Mouse (Mus musculus): ENCODE data around the gene Hmgb2. TPM values are rescaled to one million over a fixed set of nuclear protein-coding genes. Genes with fewer than 3 reads are reported as not detected.
A peak's percentile ranks its signal among the peaks of the same experiment; 100 is the strongest.

Hmgb2 gene
- total RNA-seq (2014; rRNA removed) (17.2 and 27.8 TPM in 2 replicates), polyA plus RNA-seq (2015; fragmentation: Nextera tagmentation; extraction: Ambion mirVana) (61.1 and 74.8 TPM in 2 replicates)

DNA sequence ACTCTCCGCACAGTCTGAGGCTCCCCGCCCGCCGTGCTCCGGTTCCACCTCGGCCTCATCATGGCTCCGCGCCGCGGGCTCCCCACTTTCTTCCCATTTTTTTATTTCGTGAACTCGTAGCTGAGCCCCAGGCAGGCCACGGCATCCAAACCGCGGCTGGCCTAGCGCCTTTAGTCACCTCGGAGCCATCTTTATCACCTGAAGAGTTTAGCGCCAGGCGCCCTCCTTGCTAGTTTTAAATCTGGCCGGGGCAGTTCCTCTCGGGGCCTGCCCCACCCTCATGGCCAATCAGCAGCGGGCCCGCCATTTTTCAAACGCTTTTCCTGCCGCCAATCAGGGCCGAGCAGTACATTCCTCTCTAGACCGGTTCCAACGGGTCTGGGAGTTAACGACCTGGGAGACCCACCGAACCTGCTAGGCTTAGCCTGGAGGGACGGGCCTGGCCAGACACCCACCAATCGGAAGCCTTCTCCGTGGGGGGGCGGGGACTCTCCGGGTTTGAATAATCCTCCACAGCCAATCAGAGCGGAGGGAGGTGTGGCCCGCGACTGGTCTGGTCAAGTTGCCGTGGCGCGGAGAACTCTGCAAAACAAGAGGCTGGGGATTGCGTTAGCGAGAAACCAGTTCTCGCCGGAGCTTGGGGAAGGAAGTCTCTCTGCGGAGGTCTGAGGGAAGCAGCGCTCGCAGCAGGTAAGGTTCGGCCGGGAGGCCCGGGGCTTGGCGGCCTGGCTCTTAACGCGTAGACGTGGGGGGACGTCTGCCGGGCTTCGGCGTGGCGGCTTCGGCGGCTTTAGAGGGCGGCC, at the start of gene Hmgb2:
Hmgb2 (plus strand) TSS at position 592 of the 803 bp plus-strand sequence.
- Histone ChIP-seq H3K4me2 (ENCODE audit: low read depth) (peak within 1 kb of the TSS; percentile 89), H3K9me3 (ENCODE audit: low read length) (no peaks in the 10 kb centered on the region), H3K9ac (peak within 1 kb of the TSS; percentile 100), H3K27ac (ENCODE audit: low read depth, low read length) (peak within 1 kb of the TSS; percentile 99), H3K36me3 (ENCODE audit: insufficient read depth) (no peaks in the 10 kb centered on the region), H3K4me1 (ENCODE audit: insufficient read depth) (no peaks in the 10 kb centered on the region), H3K27me3 (ENCODE audit: insufficient read depth, low read length) (no peaks in the 10 kb centered on the region), H3K4me3 (ENCODE audit: low read depth, low read length) (peak within 1 kb of the TSS; percentile 92)
- TF ChIP-seq CTCF (IDR thresholded peaks at IDR 0.05; ENCODE audit: low read depth), result no peak
- 3% methylated on average over 63 of the region's 63 CpGs for WGBS
- ATAC-seq, result peak; percentile 99
- peak; percentile 99 for DNase-seq

DNA sequence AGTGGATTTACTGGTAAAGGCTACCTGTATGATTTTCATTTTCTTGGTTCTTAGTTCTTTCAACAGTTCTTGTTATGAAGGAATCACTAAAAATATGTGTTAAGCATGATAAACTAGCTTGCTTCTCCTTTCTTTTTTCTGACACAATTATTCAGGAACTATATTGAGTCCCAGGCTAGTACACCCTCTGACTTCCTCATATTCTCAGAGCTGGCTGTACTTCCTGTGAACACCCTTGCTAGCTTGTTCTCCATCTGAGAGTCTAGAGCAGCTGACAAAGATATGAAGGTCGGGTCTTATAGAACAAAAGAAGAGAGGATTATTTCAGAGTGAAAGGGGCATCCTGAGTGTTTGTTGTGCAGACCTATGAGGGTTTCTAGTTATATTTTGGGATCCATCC, 48.9 kb upstream of the Hmgb2 start:
- TF ChIP-seq CTCF (IDR thresholded peaks at IDR 0.05; ENCODE audit: low read depth), result no peak
- DNase-seq, result no peak
- H3K27ac ChIP-seq (ENCODE audit: low read depth, low read length), result no peak overlapping the region
- no peaks in the 10 kb centered on the region for H3K4me1 ChIP-seq (ENCODE audit: insufficient read depth)
- no peaks in the 10 kb centered on the region for H3K27me3 ChIP-seq (ENCODE audit: insufficient read depth, low read length)
- H3K36me3 ChIP-seq (ENCODE audit: insufficient read depth), result no peaks in the 10 kb centered on the region
- H3K9me3 ChIP-seq (ENCODE audit: low read length), result no peaks in the 10 kb centered on the region
- H3K4me2 ChIP-seq (ENCODE audit: low read depth), result no peak overlapping the region
- no peak overlapping the region for H3K9ac ChIP-seq
- no peak overlapping the region for H3K4me3 ChIP-seq (ENCODE audit: low read depth, low read length)
- ATAC-seq, result no peak
- 53% methylated on average over 1 of the region's 1 CpGs for WGBS

DNA sequence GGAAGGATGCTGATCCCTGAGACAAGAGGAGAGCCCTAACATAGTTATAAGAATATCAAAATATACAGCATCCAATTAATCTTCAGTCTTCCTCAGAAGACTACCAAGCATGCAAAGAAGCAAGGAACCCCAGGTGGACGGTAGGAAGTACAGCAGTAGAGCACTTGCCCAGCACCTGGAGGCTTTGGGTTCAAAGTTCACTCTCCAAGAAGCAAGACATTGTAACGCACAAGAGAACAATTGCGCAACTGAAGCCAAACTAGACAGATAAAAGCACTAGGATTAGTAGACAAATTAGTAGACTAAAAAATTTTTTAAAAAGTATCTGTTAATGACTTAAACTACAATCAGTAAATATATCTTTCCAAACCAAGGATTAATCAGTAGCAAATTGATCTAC, 48.0 kb upstream of the Hmgb2 start:
- no peak overlapping the region for H3K4me3 ChIP-seq (ENCODE audit: low read depth, low read length)
- no peaks in the 10 kb centered on the region for H3K36me3 ChIP-seq (ENCODE audit: insufficient read depth)
- no peaks in the 10 kb centered on the region for H3K27me3 ChIP-seq (ENCODE audit: insufficient read depth, low read length)
- DNase-seq (no peak), ATAC-seq (no peak)
- no peaks in the 10 kb centered on the region for H3K9me3 ChIP-seq (ENCODE audit: low read length)
- no peak overlapping the region for H3K4me2 ChIP-seq (ENCODE audit: low read depth)
- WGBS, result 91% methylated on average over 3 of the region's 3 CpGs
- H3K27ac ChIP-seq (ENCODE audit: low read depth, low read length), result no peak overlapping the region
- H3K4me1 ChIP-seq (ENCODE audit: insufficient read depth), result no peaks in the 10 kb centered on the region
- no peak for TF ChIP-seq CTCF (IDR thresholded peaks at IDR 0.05; ENCODE audit: low read depth)
- H3K9ac ChIP-seq, result no peak overlapping the region

- Histone ChIP-seq H3K27me3 (ENCODE audit: insufficient read depth, low read length) (no peaks in the 10 kb centered on the region), H3K27ac (ENCODE audit: low read depth, low read length) (no peak overlapping the region), H3K9me3 (ENCODE audit: low read length) (no peaks in the 10 kb centered on the region), H3K36me3 (ENCODE audit: insufficient read depth) (no peaks in the 10 kb centered on the region), H3K9ac (no peak overlapping the region), H3K4me2 (ENCODE audit: low read depth) (no peak overlapping the region), H3K4me3 (ENCODE audit: low read depth, low read length) (no peak overlapping the region), H3K4me1 (ENCODE audit: insufficient read depth) (no peaks in the 10 kb centered on the region)
- TF ChIP-seq CTCF (IDR thresholded peaks at IDR 0.05; ENCODE audit: low read depth), result no peak
- peak; percentile 40 for DNase-seq
- peak; percentile 84 for ATAC-seq
- WGBS, result 47% methylated on average over 5 of the region's 5 CpGs
Observed at GRCm38 (mm10) chr8:57468624-57469023, 43.1 kb upstream of the Hmgb2 start.

DNA sequence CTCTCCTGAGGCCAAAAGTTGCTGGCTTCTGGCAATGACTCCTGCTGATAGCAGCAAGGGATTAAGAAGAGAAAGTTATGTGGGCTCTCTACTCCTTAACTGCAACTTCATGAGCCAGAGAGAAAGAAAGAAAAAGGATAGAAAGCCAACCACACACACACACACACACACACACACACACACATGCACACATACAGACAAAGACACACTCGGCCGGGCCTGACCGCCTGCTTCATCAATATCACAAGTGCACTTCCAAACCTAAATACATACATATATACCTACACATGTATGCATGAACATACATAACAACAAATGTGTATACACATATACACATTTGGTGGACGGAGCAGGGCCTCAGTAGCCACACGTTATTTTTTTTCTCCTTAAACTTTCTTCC, 40.8 kb upstream of the Hmgb2 start:
- no peak overlapping the region for H3K9ac ChIP-seq
- WGBS, result 99% methylated on average over 5 of the region's 5 CpGs
- H3K27ac ChIP-seq (ENCODE audit: low read depth, low read length), result no peak overlapping the region
- no peaks in the 10 kb centered on the region for H3K27me3 ChIP-seq (ENCODE audit: insufficient read depth, low read length)
- H3K9me3 ChIP-seq (ENCODE audit: low read length), result no peaks in the 10 kb centered on the region
- ATAC-seq, result no peak
- H3K4me1 ChIP-seq (ENCODE audit: insufficient read depth), result no peaks in the 10 kb centered on the region
- H3K36me3 ChIP-seq (ENCODE audit: insufficient read depth), result no peaks in the 10 kb centered on the region
- no peak overlapping the region for H3K4me2 ChIP-seq (ENCODE audit: low read depth)
- H3K4me3 ChIP-seq (ENCODE audit: low read depth, low read length), result no peak overlapping the region
- DNase-seq, result no peak
- TF ChIP-seq CTCF (IDR thresholded peaks at IDR 0.05; ENCODE audit: low read depth), result no peak

GRCm38 (mm10) chr8:57473751-57474150, 38.0 kb upstream of the Hmgb2 start:
- no peaks in the 10 kb centered on the region for H3K4me1 ChIP-seq (ENCODE audit: insufficient read depth)
- DNase-seq (no peak), ATAC-seq (no peak)
- 76% methylated on average over 6 of the region's 6 CpGs for WGBS
- H3K36me3 ChIP-seq (ENCODE audit: insufficient read depth), result no peaks in the 10 kb centered on the region
- H3K9ac ChIP-seq, result no peak overlapping the region
- H3K4me2 ChIP-seq (ENCODE audit: low read depth), result no peak overlapping the region
- no peak for TF ChIP-seq CTCF (IDR thresholded peaks at IDR 0.05; ENCODE audit: low read depth)
- no peak overlapping the region for H3K27ac ChIP-seq (ENCODE audit: low read depth, low read length)
- H3K9me3 ChIP-seq (ENCODE audit: low read length), result no peaks in the 10 kb centered on the region
- H3K27me3 ChIP-seq (ENCODE audit: insufficient read depth, low read length), result no peaks in the 10 kb centered on the region
- H3K4me3 ChIP-seq (ENCODE audit: low read depth, low read length), result no peak overlapping the region

GRCm38 (mm10) chr8:57478406-57478805, 33.3 kb upstream of the Hmgb2 start:
- 85% methylated on average over 3 of the region's 3 CpGs for WGBS
- no peaks in the 10 kb centered on the region for H3K4me1 ChIP-seq (ENCODE audit: insufficient read depth)
- ATAC-seq, result no peak

More at GRCm38 (mm10) chr8:57478406-57478805, 33.3 kb upstream of the Hmgb2 start:
- H3K4me2 ChIP-seq (ENCODE audit: low read depth), result no peak overlapping the region
- no peak for DNase-seq
- no peak overlapping the region for H3K4me3 ChIP-seq (ENCODE audit: low read depth, low read length)
- TF ChIP-seq CTCF (IDR thresholded peaks at IDR 0.05; ENCODE audit: low read depth), result no peak
- no peak overlapping the region for H3K9ac ChIP-seq
- peaks cover 13% of the 10 kb centered on the region for H3K36me3 ChIP-seq (ENCODE audit: insufficient read depth)
- H3K27ac ChIP-seq (ENCODE audit: low read depth, low read length), result no peak overlapping the region
- H3K27me3 ChIP-seq (ENCODE audit: insufficient read depth, low read length), result no peaks in the 10 kb centered on the region
- H3K9me3 ChIP-seq (ENCODE audit: low read length), result no peaks in the 10 kb centered on the region
